Mouse (Mus musculus): ENCODE results near the gene Cd247.

- TF ChIP-seq CTCF (IDR thresholded peaks at IDR 0.05; ENCODE audit: borderline replicate concordance, control insufficient read depth, extremely low read depth, insufficient read depth, low read length, poor library complexity) (no peak), POLR2A (IDR thresholded peaks at IDR 0.05; ENCODE audit: control insufficient read depth, extremely low read depth, insufficient read depth, low read length, poor library complexity) (no peak)
Observed at GRCm38 (mm10) chr1:165828173-165828572, 39.7 kb downstream of the Cd247 start.

Measured in thymus, adult 2 months (tissue).